Mouse (Mus musculus) urinary bladder, adult 2 months (tissue): Measurements from ENCODE around the gene Lrch2. TPM values are rescaled to one million over a fixed set of nuclear protein-coding genes. Genes with fewer than 3 reads are reported as not detected.
"Not testable (repeated sequence)": the region's sequence is repeated elsewhere in the genome, so short reads cannot be mapped to it uniquely, and the experiment has no call there.

Source experiments
- DNase-seq: peaks from one replicate; pipeline ENCODE4 v3.0.0; 2022; ENCODE audit warnings: low spot score
- polyA plus RNA-seq: library from polyadenylated mRNA; depleted of rRNA; stranded (reverse); fragments of >200 nt; gene quantifications from 2 replicates; pipeline ENCODE4 v1.2.3, GENCODE M21; 2012; rRNA removed

Gene Lrch2
- polyA plus RNA-seq = 19.2 and 23.2 TPM in 2 replicates

- peak; percentile 20 for DNase-seq
These were observed at the start of gene Lrch2 for GRCm38 (mm10) chrX:147553421-147554201. TSS of gene Lrch2 (minus strand) at chrX:147554081.

DNA sequence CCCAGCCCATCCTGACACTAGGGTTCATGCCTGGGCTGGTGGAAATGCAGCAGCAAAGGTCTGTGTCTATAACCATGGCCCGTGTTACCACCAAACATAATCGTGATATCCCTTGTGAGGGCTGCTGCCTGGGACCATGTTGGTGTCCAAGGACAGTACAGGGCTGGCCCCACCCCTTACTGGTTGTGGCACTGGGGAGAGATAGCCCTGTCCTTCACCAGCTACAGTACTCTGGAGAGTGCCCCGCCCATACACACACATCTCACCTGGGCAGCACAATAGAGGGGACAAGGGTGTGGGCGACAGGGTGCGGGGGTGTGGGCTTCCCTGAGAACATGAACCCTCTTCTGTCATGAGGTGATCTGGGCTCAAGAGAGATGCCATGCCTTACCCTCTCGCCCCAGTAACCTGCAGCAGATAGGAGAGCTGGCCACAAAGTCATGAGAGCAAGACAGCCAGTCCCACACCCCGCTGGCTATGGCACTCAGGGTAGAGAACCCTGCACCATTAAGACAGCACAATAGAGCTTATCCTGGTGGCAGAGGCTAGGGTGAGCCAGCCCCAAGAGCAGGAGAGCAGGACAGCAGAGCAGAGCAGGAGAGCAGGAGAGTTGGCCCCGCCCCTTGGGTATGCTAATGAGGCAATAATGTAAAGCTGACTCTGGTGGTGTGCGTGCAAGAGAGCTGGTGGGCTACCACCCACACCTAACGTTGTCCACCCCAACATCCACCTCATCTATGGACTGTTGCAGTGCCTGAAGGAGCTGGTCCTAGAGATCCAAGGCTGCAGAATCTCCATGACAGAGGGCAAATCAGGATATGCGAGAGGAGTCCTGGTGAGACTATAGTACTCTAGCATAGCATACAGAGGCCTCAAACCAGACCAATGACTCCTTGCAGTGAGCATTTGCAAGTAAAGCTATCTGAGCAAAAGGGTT is 12.7 kb downstream of the Lrch2 start:
- DNase-seq = no peak

- no peak for DNase-seq
These were observed 15.5 kb downstream of the Lrch2 start for GRCm38 (mm10) chrX:147538377-147538776.

DNA sequence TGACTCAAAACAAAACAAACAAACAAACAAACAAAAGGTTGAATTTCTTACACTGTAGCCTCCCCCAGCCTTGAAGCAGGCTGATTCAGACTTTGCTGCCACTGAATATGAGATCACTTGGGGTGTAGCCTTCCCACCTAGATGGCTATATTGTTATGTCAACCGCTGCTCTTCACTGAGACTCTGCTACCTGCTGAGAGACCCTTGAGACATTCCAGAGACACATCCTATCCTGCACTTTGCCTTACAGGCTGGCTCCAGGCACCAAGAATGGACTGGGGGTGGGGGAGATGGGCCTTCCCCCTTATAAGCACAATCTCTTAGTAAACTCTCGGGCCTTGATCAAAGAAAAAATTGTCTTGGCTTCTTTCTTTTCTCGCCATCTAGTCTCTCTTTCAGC is 16.8 kb downstream of the Lrch2 start:
- DNase-seq = not testable (repeated sequence)

- no peak for DNase-seq
These were observed 18.3 kb downstream of the Lrch2 start for GRCm38 (mm10) chrX:147535616-147536015.

GRCm38 (mm10) chrX:147531675-147532074 is 22.2 kb downstream of the Lrch2 start:
- DNase-seq = no peak

DNA sequence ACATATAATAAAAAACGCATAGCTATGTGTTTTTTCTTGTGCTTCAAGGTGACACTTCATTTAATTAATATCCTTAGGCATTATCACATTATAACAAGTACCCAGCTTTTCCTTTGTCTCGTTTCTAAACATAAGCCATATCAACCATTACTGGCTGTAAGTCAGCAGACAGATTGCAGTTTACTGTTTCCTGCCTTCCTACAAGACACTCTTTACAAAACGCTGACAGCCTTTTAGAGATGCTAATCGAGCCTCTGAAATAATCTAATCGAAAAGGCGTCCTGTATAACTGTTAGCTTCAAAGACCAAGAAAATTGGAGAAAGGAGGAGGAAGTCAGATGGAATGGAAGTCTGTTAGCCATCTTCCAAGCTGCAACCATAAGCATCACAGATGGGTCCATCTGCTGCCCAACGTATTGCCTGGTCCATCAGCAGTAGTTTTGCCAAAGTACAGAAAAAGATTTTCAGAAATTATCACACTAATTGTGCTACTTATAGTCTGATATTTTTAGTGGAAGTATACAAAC is 26.2 kb downstream of the Lrch2 start:
- no peak for DNase-seq

DNA sequence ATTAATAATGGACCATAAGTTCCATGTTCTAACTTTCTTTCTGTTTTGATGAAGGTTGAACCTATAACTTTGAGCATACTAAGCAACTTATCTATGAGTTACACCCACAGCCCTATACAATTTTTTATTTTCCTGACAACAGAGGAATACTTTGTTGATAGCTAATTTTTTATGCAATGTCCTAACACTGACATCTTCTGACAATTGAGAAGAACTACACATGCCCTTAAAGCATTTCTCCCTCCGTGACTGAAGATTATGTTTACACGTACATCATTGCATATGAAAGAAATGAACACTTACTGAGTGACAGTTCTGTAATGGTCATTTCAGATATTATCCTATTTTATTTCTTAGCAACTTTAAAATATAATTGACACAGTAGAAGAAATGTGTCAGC is 64.3 kb downstream of the Lrch2 start:
- DNase-seq = no peak

- not testable (repeated sequence) for DNase-seq
These were observed 100.3 kb downstream of the Lrch2 start, which contains the start of gene Vmn1r239-ps for GRCm38 (mm10) chrX:147453610-147454009. TSS of gene Vmn1r239-ps (minus strand) at chrX:147453710.

GRCm38 (mm10) chrX:147443386-147443785 is 110.5 kb downstream of the Lrch2 start:
- DNase-seq = no peak

GRCm38 (mm10) chrX:147435400-147435799 is 118.5 kb downstream of the Lrch2 start:
- no peak for DNase-seq

DNA sequence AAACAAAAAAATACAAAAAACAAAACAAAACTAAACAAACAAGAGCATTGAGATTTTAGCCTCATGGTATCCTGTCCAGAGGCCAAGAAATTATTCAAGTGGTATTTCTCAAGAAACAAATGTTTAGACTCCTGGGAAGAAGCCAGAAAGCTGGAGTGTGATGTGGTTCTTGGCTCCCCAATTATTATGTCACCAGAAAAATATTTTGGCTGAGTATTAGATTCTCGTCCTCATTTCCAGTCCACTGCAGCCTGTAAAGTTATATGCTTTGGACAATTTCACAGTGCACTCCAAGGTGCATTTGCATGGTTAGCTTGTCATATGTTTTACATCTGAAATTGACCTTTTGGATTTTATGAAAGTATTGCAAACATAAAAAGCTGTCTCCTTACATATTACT is 124.1 kb downstream of the Lrch2 start:
- DNase-seq = no peak

DNA sequence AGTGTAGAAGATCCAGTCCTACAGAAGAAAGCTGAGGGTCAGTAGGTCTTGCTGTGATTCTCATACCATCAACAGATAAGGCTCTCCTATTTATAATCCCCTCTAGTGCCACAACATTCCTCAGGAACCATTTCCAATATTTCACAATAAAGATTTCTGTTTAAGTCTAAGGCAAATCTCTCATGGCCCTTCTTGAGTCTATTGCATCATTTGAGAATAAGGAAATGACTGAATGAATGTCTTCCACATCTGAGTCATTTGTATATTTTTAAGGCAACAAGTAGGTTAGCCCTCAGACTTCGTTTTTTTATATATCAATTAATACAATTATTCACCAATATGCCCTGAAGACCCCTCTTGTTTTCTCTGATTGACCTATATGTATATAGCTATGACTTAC is 124.8 kb downstream of the Lrch2 start, which contains the start of gene Il13ra2:
Gene Il13ra2, minus strand, starts transcription at position 64 of the 400 bp plus-strand sequence.
- no peak for DNase-seq

Other genes starting within 250 kb of the Lrch2 start
- gene Il13ra2, start 124.9 kb downstream of the Lrch2 start, polyA plus RNA-seq = 3.7 and 5.2 TPM in 2 replicates
- not detected in 2 replicates for gene Vmn1r239-ps, start 100.4 kb downstream of the Lrch2 start, polyA plus RNA-seq
- gene Gm15128, start 211.9 kb upstream of the Lrch2 start, polyA plus RNA-seq = not detected in 2 replicates